Comparison of ENCODE assay signal across 15 mouse cellular contexts in the genomic region with DNA sequence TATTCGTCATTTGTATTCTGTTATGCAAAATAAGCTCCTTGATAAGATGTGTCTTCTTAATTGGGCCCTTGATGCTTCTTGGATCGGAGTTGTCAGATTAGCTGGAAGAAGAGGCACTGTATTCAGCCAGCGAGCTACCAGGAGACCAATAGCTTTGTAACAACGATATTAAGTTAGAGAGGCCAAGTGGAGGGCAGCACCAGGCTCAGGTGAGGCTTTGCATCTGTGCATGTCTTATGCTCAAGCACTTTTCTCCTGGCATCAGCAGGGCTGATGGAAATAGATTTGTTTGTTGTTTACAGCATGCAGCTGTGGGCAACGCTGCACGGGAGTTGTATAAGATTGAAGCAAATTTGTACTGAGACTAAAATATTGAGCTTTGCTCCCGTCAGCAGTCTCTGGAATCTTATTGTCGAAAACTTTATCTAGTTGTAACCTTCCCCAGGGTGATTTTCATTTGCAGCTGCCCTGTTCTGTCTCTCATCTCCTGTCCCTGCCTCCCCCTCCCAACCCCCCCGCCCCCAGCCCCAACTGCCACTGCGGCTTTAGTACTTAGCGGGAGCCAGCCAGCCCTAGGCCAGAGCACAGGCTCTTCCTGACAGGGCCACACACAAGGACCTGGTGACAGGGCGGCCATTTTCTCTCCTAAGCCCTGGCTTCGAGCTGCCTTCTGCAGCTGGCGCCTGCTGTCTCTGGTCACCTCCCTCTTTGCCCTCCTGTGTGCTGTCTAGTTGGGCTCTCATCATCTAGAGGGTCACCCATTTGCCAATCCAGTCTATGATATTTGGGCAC.
DNase-seq lines count a peak whose midpoint lies in the region; ATAC-seq and TF ChIP-seq lines count a peak whose summit lies in the region.
"Had no signal": no experiment of that assay in that cellular context is flagged by ENCODE, and none has a peak within 500 bp of the region (broad histone marks: within the 10 kb centered on the region; RNA-seq: fewer than 3 reads in every experiment).

No protein-coding gene starts in this region.

- peak overlapping the region; percentile 6; the same call in 1 of the 2 replicates for H3K27ac ChIP-seq in heart, postnatal 0 days (ENCODE audit: low read depth)
- H3K27ac ChIP-seq in heart, adult 2 months = no peak overlapping the region
- 0 out of 2 replicates have a peak overlapping the region, but pooled peaks have one; percentile 17 for H3K27ac ChIP-seq in forebrain, embryonic 16.5 days (ENCODE audit: low read length)
- H3K27ac ChIP-seq in midbrain, embryonic 12.5 days (replicated peaks) = no peak overlapping the region
- H3K27ac ChIP-seq: embryonic facial prominence, embryonic 13.5 days had no signal

- no peak overlapping the region for H3K4me2 ChIP-seq in heart, postnatal 0 days (ENCODE audit: low read depth, low read length)
- no peak overlapping the region for H3K4me2 ChIP-seq in forebrain, embryonic 16.5 days (ENCODE audit: low read length)
- H3K4me2 ChIP-seq in midbrain, embryonic 12.5 days (replicated peaks) = no peak overlapping the region
- H3K4me2 ChIP-seq: embryonic facial prominence, embryonic 13.5 days had no signal

- no peak for TF ChIP-seq CTCF in heart, postnatal 0 days (IDR thresholded peaks at IDR 0.05; ENCODE audit: low read depth)
- TF ChIP-seq CTCF in heart, adult 2 months (IDR thresholded peaks at IDR 0.05) = no peak
- no peak for TF ChIP-seq CTCF in brain, embryonic 14.5 days (IDR thresholded peaks at IDR 0.05; ENCODE audit: borderline replicate concordance, extremely low read depth, insufficient read depth, insufficient read length)

- no peak overlapping the region for H3K4me3 ChIP-seq in heart, postnatal 0 days (ENCODE audit: low read depth, low read length)
- H3K4me3 ChIP-seq in heart, adult 2 months = no peak overlapping the region
- H3K4me3 ChIP-seq in forebrain, embryonic 16.5 days (replicated peaks; ENCODE audit: low read length) = no peak overlapping the region
- H3K4me3 ChIP-seq in midbrain, embryonic 12.5 days = no peak overlapping the region
- H3K4me3 ChIP-seq: embryonic facial prominence, embryonic 13.5 days had no signal

- H3K36me3 ChIP-seq in heart, postnatal 0 days (replicated peaks; ENCODE audit: control insufficient read depth, insufficient read depth, low read length) = no peaks in the 10 kb centered on the region
- H3K36me3 ChIP-seq in heart, adult 2 months (ENCODE audit: control insufficient read depth, insufficient read depth, low read length) = no peaks in the 10 kb centered on the region
- H3K36me3 ChIP-seq in forebrain, embryonic 16.5 days (ENCODE audit: control insufficient read depth, insufficient read depth) = no peaks in the 10 kb centered on the region
- H3K36me3 ChIP-seq in midbrain, embryonic 12.5 days = no peaks in the 10 kb centered on the region
- H3K36me3 ChIP-seq: embryonic facial prominence, embryonic 13.5 days had no signal

- ATAC-seq in heart, postnatal 0 days (ENCODE audit: insufficient read depth, low read depth) = 0 out of 2 replicates have a peak, but pooled peaks have one; percentile 31
- no peak for ATAC-seq in forebrain, embryonic 16.5 days
- ATAC-seq in midbrain, embryonic 12.5 days (ENCODE audit: low FRiP score, low read depth) = peak; percentile 72; the same call in 1 of the 2 replicates

- H3K27me3 ChIP-seq in heart, postnatal 0 days (ENCODE audit: control insufficient read depth, insufficient read depth, low read length) = no peaks in the 10 kb centered on the region
- no peaks in the 10 kb centered on the region for H3K27me3 ChIP-seq in heart, adult 2 months (ENCODE audit: control insufficient read depth, insufficient read depth, low read length)
- no peaks in the 10 kb centered on the region for H3K27me3 ChIP-seq in forebrain, embryonic 16.5 days (replicated peaks; ENCODE audit: control insufficient read depth, insufficient read depth, low read length)
- no peaks in the 10 kb centered on the region for H3K27me3 ChIP-seq in midbrain, embryonic 12.5 days
- H3K27me3 ChIP-seq: CH12.LX had no signal

- no peak for DNase-seq in heart, postnatal 0 days (ENCODE audit: low spot score)
- no peak for DNase-seq in heart, adult 2 months
- peak; percentile 39 for DNase-seq in brain, embryonic 14.5 days (ENCODE audit: low read depth)
- no peak for DNase-seq in layer of hippocampus, adult 9-10 months (ENCODE audit: low spot score)
- no peak for DNase-seq in right cerebral cortex, postnatal 36 days (ENCODE audit: low spot score in 2 of 2)
- DNase-seq in left cerebral cortex, adult 8-10 months (ENCODE audit: low spot score in 2 of 2) = no peak
- DNase-seq: adrenal gland, postnatal 36 days; cerebellum, adult 8-10 months; kidney, postnatal 14 days; lung, adult 2 months; right cerebral cortex, postnatal 14 days had no signal

- 48% methylated on average over 14 of the region's 14 CpGs for WGBS in heart, postnatal 0 days
- 56% methylated on average over 14 of the region's 14 CpGs for WGBS in heart, adult 2 months
- WGBS in forebrain, embryonic 16.5 days = 63% methylated on average over 14 of the region's 14 CpGs
- WGBS in midbrain, embryonic 12.5 days = 73% methylated on average over 14 of the region's 14 CpGs

- no peaks in the 10 kb centered on the region for H3K9me3 ChIP-seq in heart, postnatal 0 days (replicated peaks; ENCODE audit: control insufficient read depth, low read length)
- H3K9me3 ChIP-seq in forebrain, embryonic 16.5 days (ENCODE audit: control insufficient read depth, low read length) = no peaks in the 10 kb centered on the region
- H3K9me3 ChIP-seq in midbrain, embryonic 12.5 days = no peaks in the 10 kb centered on the region
- H3K9me3 ChIP-seq: embryonic facial prominence, embryonic 13.5 days had no signal

- peaks cover 8% of the 10 kb centered on the region; the same call in 1 of the 2 replicates for H3K4me1 ChIP-seq in heart, postnatal 0 days (ENCODE audit: control insufficient read depth, insufficient read depth)
- no peaks in the 10 kb centered on the region for H3K4me1 ChIP-seq in heart, adult 2 months (ENCODE audit: control insufficient read depth, insufficient read depth, low read length)
- H3K4me1 ChIP-seq in forebrain, embryonic 16.5 days (replicated peaks; ENCODE audit: control insufficient read depth, insufficient read depth, low read length) = peaks cover 5% of the 10 kb centered on the region; the same call in 1 of the 2 replicates
- 0 out of 2 replicates have a peak, but pooled peaks cover 6% of the 10 kb centered on the region for H3K4me1 ChIP-seq in midbrain, embryonic 12.5 days
- H3K4me1 ChIP-seq: embryonic facial prominence, embryonic 13.5 days had no signal

- no peak overlapping the region for H3K9ac ChIP-seq in heart, postnatal 0 days (replicated peaks; ENCODE audit: low read depth, low read length)
- no peak overlapping the region for H3K9ac ChIP-seq in heart, adult 2 months (ENCODE audit: low read depth, low read length)
- H3K9ac ChIP-seq in forebrain, embryonic 16.5 days (replicated peaks; ENCODE audit: low read depth, low read length) = no peak overlapping the region
- H3K9ac ChIP-seq in midbrain, embryonic 12.5 days (replicated peaks) = no peak overlapping the region
- H3K9ac ChIP-seq: embryonic facial prominence, embryonic 13.5 days had no signal

- no peak for TF ChIP-seq POLR2A in heart, adult 2 months (IDR thresholded peaks at IDR 0.05; ENCODE audit: insufficient read depth, low read depth, low read length)
- TF ChIP-seq POLR2A in brain, embryonic 14.5 days (IDR thresholded peaks at IDR 0.05; ENCODE audit: borderline replicate concordance, extremely low read depth, insufficient read depth, insufficient read length, poor library complexity, severe bottlenecking) = no peak

- no peak for TF ChIP-seq EP300 in heart, postnatal 0 days (IDR thresholded peaks at IDR 0.05; ENCODE audit: low read depth)
- TF ChIP-seq EP300 in heart, adult 2 months (IDR thresholded peaks at IDR 0.05; ENCODE audit: insufficient read depth, low read depth, low read length) = no peak

- no peaks in the 10 kb centered on the region for H3K79me2 ChIP-seq in heart, adult 2 months (replicated peaks; ENCODE audit: control insufficient read depth, insufficient read depth, low read length)

- intact Hi-C loops in heart, adult 2 months (cut with DNase I) = no loop called here

Comparison
In these comparisons a context has a peak if more than half of its experiments do, and no peak if none do; other contexts are left out.
1. H3K27ac ChIP-seq: peak in heart, postnatal 0 days (single experiment) and forebrain, embryonic 16.5 days (single experiment); none in heart, adult 2 months (single experiment) and midbrain, embryonic 12.5 days (single experiment).